Mouse (Mus musculus): Measurements from ENCODE around the gene Dlg2.

GRCm38 (mm10) chr7:90940726-90941125, 464.3 kb downstream of the Dlg2 start:
- no peak for TF ChIP-seq GATA1 (IDR thresholded peaks at IDR 0.05; ENCODE audit: borderline replicate concordance, low read length)
- no peak for TF ChIP-seq FLI1 (IDR thresholded peaks at IDR 0.05; ENCODE audit: low read length)
